Mouse (Mus musculus): ENCODE measurements around the gene Rusc2.

Rusc2 gene

DNA sequence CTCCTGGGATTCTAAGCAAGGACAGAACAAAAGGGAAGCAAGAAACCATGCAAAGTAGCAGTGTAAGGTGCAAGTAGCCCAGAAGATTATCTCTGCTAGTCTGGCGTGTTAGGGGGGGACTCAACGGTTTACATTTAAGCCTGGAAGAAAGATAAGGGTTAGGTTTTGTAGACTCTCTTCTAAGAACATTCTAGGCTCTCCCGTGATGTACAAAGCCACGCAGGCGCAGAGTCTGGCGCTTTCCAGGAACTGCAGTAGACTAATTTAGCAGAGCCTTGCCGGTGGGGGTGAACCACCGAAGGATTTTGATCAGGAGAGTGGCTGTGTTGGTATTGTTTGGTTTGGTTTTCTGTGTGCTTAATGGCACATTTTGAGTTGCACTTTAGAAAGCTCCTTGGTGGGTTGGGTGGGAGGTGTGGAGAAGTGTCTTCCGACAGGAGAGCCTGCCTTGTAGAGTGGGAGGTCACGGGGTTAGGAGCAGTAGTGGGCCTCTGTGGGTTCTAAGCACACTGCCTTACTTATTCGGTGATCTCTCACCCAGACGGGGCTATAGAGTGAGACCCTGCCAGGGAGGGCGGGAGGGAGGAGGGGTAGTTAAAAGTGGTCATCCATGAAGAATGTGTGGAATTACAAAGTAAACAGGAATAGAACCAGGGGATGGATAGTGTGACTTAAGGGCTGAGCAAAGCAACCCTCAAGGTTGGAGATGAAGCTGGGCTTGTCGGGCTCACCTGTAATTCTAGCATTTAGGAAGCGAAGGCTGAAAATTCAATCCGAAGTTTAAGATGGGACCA is 35.7 kb downstream of the Rusc2 start:
- DNase-seq (ENCODE audit: low spot score) = no peak

DNA sequence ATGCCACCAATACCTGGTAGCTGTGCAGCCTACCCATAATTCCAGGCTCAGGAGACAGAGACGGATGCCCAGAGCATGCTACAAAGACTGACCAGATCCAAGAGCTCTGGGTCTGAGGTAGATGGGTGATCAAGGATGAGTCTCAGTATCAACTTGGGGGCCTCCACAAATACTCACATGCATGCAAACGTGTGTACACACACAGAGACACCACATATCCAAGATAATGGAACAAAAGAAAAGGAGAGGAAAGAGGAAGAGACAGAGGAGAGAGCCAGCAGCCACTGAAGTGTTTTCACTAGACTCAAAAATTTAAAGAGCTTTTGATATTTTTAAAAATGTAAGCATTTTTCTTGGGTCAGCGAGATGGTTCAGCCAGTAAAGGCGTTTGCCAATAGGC is 36.7 kb downstream of the Rusc2 start:
- DNase-seq (ENCODE audit: low spot score) = no peak

- DNase-seq (ENCODE audit: low spot score) = no peak
Observed at GRCm38 (mm10) chr4:43418973-43419656, 37.3 kb downstream of the Rusc2 start.

DNA sequence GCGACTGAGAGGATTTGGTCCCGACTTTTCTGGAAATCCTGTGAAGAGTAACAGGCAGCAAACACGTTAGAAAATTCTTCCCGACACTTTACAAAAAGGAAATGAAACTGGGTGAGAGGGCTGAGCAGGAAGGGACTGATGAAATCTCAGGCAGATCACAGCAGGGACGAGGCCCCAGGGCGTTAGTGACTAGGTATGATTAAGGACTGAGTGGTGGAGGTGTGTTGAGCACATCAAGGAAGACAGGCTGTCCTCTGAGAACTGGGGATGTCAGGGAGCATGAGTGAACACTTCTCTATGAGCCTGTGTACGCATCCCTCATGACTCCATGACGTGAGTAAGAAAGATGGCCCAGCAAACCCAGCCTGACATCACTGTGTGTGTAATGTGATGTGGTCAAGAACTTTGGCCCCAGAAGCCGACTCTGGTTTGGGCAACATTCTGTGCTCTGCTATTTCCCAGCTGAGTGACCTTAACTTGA is 38.1 kb downstream of the Rusc2 start:
- DNase-seq (ENCODE audit: low spot score) = no peak

DNA sequence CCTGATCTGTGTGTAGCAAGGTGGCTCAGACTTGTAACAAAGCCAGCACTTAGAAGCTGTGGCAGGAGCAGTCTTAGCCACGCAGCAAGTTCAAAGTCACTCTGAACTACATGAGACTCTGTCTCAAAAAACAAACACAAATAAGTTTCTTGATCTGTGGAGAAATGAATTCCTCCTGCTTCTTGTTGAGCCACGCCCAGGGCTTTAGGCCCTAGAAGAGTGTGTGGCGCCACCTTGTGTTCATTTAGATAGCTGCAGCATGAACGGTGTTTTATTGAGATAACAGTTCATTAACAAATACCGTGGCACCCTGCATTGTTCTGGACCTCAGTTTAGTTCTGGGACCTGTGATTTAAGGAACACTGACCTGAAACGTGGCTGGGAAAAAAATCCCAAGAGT is 38.5 kb downstream of the Rusc2 start:
- no peak for DNase-seq (ENCODE audit: low spot score)

- DNase-seq (ENCODE audit: low spot score) = no peak
Observed at GRCm38 (mm10) chr4:43421632-43422240, 40.0 kb downstream of the Rusc2 start.

- no peak for DNase-seq (ENCODE audit: low spot score)
Observed at GRCm38 (mm10) chr4:43423267-43423934, 41.6 kb downstream of the Rusc2 start.

GRCm38 (mm10) chr4:43424072-43424471 is 42.3 kb downstream of the Rusc2 start:
- DNase-seq (ENCODE audit: low spot score) = no peak

GRCm38 (mm10) chr4:43425197-43425596 is 43.4 kb downstream of the Rusc2 start:
- DNase-seq (ENCODE audit: low spot score) = no peak

- no peak for DNase-seq (ENCODE audit: low spot score)
Observed at GRCm38 (mm10) chr4:43425648-43426380, 44.0 kb downstream of the Rusc2 start.

- no peak for DNase-seq (ENCODE audit: low spot score)
Observed at GRCm38 (mm10) chr4:43426487-43426886, 44.7 kb downstream of the Rusc2 start.

GRCm38 (mm10) chr4:43427501-43428179 is 45.9 kb downstream of the Rusc2 start:
- no peak for DNase-seq (ENCODE audit: low spot score)

DNA sequence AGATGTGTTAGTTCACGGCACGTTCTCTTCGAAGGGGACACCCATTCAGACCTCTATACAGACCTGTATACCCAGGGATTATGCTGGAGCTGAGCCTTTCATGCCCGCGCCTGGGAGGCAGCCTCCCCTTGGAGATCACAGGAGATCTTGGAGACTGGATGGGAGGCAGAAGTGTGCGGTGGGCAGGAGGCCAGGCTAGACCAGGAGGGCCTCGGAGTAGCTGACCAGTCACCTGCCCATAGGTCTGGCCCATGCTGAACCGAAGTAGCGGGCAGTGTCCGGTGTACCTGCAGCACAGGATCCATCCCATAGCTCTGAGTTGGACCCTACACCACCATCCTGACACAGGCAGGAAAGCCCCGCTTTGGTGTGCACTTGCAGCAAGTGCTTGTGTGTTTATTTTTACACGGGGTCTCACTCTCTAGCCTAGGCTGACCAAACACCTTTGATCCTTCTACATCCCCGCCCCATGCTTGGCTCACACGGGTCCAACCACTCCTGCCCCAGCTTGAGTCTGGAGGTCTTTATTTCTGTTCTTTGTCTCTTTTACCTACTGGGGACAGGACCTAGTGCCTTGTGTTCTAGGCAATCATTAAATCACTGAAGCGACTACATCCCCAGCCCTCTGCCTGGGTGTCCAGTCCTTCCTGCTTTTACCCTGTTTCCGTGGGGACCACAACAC is 46.5 kb downstream of the Rusc2 start:
- DNase-seq (ENCODE audit: low spot score) = no peak

DNA sequence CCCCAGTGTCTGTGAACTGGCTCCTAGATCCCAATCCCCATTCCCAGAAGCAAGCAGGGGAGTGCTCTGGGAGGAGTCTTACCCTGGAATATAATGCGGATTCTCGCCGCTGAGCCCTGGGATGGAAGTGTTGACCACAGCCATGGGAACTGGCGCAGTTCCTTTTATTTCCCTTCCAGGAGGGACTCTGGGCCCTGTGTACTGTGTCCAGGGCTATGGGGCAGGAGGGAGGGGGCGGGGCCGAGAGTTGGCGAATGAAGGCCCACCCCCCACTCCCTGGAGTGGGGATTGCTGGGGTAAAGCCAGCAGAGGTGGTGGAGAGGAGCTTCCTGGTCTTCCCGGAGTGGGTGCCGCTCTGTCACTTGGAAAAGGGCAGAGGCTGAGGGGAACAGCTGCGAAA is 47.2 kb downstream of the Rusc2 start, which contains the start of gene Fam166b:
Gene Fam166b, minus strand, starts transcription at position 189 of the 400 bp plus-strand sequence.
- DNase-seq (ENCODE audit: low spot score) = no peak

GRCm38 (mm10) chr4:43431690-43432089 is 49.9 kb downstream of the Rusc2 start:
- peak; percentile 75 for DNase-seq (ENCODE audit: low spot score)

- DNase-seq (ENCODE audit: low spot score) = no peak
Observed at GRCm38 (mm10) chr4:43432832-43433231, 51.1 kb downstream of the Rusc2 start.

GRCm38 (mm10) chr4:43441639-43442038 is 59.9 kb downstream of the Rusc2 start, which contains the start of gene Tesk1:
TSS of gene Tesk1 (plus strand) at chr4:43441939.
- no peak for DNase-seq (ENCODE audit: low spot score)

DNA sequence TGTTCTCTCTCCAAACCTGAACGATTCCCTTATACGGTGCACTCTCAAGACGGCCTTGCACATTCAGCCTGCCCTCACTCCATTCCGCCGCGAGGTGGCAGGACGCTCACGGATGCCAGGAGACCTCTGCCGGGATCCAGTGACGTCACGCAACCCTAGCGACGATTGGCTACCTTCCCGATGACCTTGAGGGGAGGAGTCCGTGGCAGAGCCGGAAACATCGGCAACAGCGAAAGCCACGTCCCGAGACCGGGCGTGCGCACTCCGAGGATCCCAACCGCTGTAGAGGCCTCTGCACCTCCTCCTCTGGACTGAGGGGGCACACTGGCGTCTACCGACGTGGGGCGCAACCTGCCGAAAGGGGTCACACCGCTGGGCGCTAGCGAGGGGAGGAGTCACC is 60.3 kb downstream of the Rusc2 start:
- peak; percentile 97 for DNase-seq (ENCODE audit: low spot score)

DNA sequence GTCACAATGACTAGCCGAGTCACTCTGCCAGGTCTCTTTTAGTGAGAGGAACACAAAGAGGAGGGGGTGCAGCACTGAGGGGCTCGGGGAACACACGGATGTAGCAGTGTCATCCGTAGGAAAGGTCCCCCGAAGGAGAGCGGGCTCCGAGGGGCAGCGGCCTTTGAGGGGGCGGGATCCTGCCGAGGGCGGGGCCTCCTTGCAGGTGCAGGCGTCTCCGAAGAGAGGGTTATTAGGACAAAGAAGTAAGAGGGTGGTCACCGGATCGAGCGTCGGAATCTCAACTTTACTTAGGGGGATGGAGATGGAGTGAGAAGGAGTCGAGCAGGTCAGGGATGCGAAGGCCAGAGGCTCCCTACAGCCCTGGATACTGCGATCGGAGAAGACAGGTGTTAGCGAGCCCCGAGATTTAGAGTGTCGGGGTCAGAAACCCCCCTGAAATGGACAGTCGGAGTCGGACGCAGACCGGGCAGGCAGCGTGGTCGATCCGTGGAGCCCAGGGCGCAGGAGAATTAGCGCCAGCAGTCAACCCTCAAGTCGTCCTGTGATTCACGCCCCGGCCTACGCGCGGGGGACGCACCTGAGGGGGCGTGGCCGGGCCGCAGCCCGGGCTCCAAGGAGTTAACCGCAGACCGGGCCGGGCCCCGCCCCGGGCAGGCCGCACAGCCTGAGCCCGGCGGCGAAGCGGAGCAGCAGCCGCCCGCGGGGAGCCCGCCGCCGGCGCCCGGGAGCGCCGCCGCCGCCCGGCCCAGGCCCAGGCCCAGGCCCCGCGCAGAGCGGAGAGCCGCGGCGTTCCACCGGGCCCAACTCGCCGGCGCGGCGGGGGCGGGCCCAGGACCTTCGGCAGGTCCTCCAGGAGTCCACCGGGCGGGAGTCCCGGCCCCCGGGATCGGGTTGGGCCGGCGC is 60.9 kb downstream of the Rusc2 start:
- DNase-seq (ENCODE audit: low spot score) = peak; percentile 86

Measured in testis, postnatal 14 days (tissue).